Mouse (Mus musculus) gonadal fat pad, adult 2 months (tissue): ENCODE measurements around the gene Tctex1d4. TPM values are rescaled to one million over a fixed set of nuclear protein-coding genes. Genes with fewer than 3 reads are reported as not detected.

Source experiments
- polyA plus RNA-seq: library from polyadenylated mRNA; depleted of rRNA; stranded (reverse); fragments of >200 nt; gene quantifications from 2 replicates; pipeline ENCODE4 v1.2.3, GENCODE M21; 2012; rRNA removed

The Tctex1d4 gene
- polyA plus RNA-seq, 1 experiment = 24.7 TPM

Other genes starting within 250 kb of the Tctex1d4 start
- gene Zswim5, start 249.4 kb upstream of the Tctex1d4 start, polyA plus RNA-seq = 2.3 and 3.8 TPM in 2 replicates
- gene Urod, start 132.4 kb upstream of the Tctex1d4 start, polyA plus RNA-seq = 125 and 141 TPM in 2 replicates
- 35.8 and 47.2 TPM in 2 replicates for gene Hectd3, start 131.5 kb upstream of the Tctex1d4 start, polyA plus RNA-seq
- 13.2 and 18.3 TPM in 2 replicates for gene Eif2b3, start 107.4 kb upstream of the Tctex1d4 start, polyA plus RNA-seq
- 44.5 and 48.7 TPM in 2 replicates for gene Ptch2, start 30.7 kb upstream of the Tctex1d4 start, polyA plus RNA-seq
- 12.3 and 13.8 TPM in 2 replicates for gene Btbd19, start 1.1 kb upstream of the Tctex1d4 start, polyA plus RNA-seq
- gene Plk3, start 7.2 kb downstream of the Tctex1d4 start, polyA plus RNA-seq = 13.7 and 15.0 TPM in 2 replicates
- gene Rps8, start 29.4 kb downstream of the Tctex1d4 start, polyA plus RNA-seq = 468 and 506 TPM in 2 replicates
- 2.6 and 3.1 TPM in 2 replicates for gene Kif2c, start 55.8 kb downstream of the Tctex1d4 start, polyA plus RNA-seq
- gene Tmem53, start 125.2 kb downstream of the Tctex1d4 start, polyA plus RNA-seq = 61.2 and 62.0 TPM in 2 replicates
- gene Armh1, start 125.3 kb downstream of the Tctex1d4 start, polyA plus RNA-seq = 1.2 and 1.5 TPM in 2 replicates